Mouse (Mus musculus) small intestine, adult 2 months (tissue): ENCODE measurements around the gene Pcdh15.

Source experiments
- CTCF ChIP-seq: fragments of 200-500 bp; IDR thresholded peaks from 2 replicates; pipeline ENCODE4 v1.5.1; 2012; ENCODE audit warnings: low read depth, mild to moderate bottlenecking, control low read depth, inconsistent platforms, low read length, moderate library complexity, mixed read lengths; ENCODE audit not compliant: insufficient replicate concordance, insufficient read length; ENCODE audit errors: extremely low read depth
- POLR2A ChIP-seq: fragments of 200-500 bp; IDR thresholded peaks from 2 replicates; pipeline ENCODE4 v1.6.1; 2012; ENCODE audit warnings: low read depth, mild to moderate bottlenecking, control low read depth, inconsistent platforms, low read length, moderate library complexity

GRCm38 (mm10) chr10:74625715-74626114 lies 1526.6 kb downstream of the Pcdh15 start:
- TF ChIP-seq CTCF (no peak), POLR2A (no peak)
